Comparison of ENCODE assay signal across 13 mouse cellular contexts in the genomic region with DNA sequence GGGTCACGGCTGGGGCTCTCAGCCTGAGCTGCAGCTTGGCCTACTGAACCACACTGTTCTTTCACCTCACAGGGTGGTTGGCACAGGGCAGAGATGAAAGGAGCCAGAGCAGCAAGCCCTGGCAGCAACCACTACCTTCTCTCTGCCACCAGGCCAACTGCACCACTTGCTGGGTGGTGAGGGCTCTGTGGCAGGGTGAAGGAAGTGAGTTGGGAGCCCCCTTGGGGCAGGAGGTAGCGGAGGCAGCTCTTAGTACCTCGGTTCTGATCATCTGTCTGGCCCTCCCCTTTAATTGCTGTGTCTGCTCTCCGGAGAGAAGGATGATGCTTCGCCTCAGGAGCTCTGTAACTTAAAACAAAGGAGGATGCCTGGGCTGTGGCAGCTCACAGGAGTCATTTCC. TPM values are rescaled to one million over a fixed set of nuclear protein-coding genes. Genes with fewer than 3 reads are reported as not detected.
DNase-seq lines count a peak whose midpoint lies in the region; ATAC-seq and TF ChIP-seq lines count a peak whose summit lies in the region.
"Had no signal": no experiment of that assay in that cellular context is flagged by ENCODE, and none has a peak within 500 bp of the region (broad histone marks: within the 10 kb centered on the region; RNA-seq: fewer than 3 reads in every experiment).

No protein-coding gene starts in this region.

- DNase-seq in layer of hippocampus, adult 2 months (ENCODE audit: low spot score in 2 of 2), result no peak
- DNase-seq in layer of hippocampus, adult 9-11 months, result no peak
- peak; percentile 55 for DNase-seq in forebrain, embryonic 14.5 days (ENCODE audit: low spot score)
- DNase-seq in limb, embryonic 11.5 days (ENCODE audit: low spot score), result peak; percentile 32
- DNase-seq in spleen, adult 12 weeks (ENCODE audit: low spot score), result no peak
- no peak for DNase-seq in heart, postnatal 36 days
- DNase-seq in heart, adult 9 months (ENCODE audit: low spot score in 2 of 2), result no peak
- DNase-seq: lung, adult 18-20 months; right cerebral cortex, adult 18-20 months had no signal

- peaks cover 11% of the 10 kb centered on the region; the same call in 1 of the 2 replicates for H3K4me1 ChIP-seq in forebrain, embryonic 14.5 days (ENCODE audit: control insufficient read depth, insufficient read depth, low read length)
- H3K4me1 ChIP-seq in limb, embryonic 11.5 days (ENCODE audit: control insufficient read depth, insufficient read depth, low read length), result no peaks in the 10 kb centered on the region

- TF ChIP-seq CTCF in layer of hippocampus, adult 2 months (conservative IDR thresholded peaks at IDR 0.05), result peak; percentile 64

- WGBS in forebrain, embryonic 14.5 days, result 12% methylated on average over 5 of the region's 5 CpGs
- 19% methylated on average over 5 of the region's 5 CpGs for WGBS in limb, embryonic 11.5 days

- H3K4me3 ChIP-seq in layer of hippocampus, adult 2 months, result no peak overlapping the region
- H3K4me3 ChIP-seq in forebrain, embryonic 14.5 days (ENCODE audit: low read depth, low read length), result no peak overlapping the region
- no peak overlapping the region for H3K4me3 ChIP-seq in limb, embryonic 11.5 days (ENCODE audit: low read depth, low read length)
- H3K4me3 ChIP-seq: stomach, embryonic 15.5 days had no signal

- no peak overlapping the region for H3K27ac ChIP-seq in layer of hippocampus, adult 2 months
- H3K27ac ChIP-seq in forebrain, embryonic 14.5 days (ENCODE audit: low read depth, low read length), result no peak overlapping the region
- H3K27ac ChIP-seq in limb, embryonic 11.5 days (replicated peaks; ENCODE audit: low read depth, low read length), result no peak overlapping the region
- H3K27ac ChIP-seq: stomach, embryonic 15.5 days had no signal

- no peaks in the 10 kb centered on the region for H3K36me3 ChIP-seq in forebrain, embryonic 14.5 days (ENCODE audit: control insufficient read depth, insufficient read depth, low read length)
- H3K36me3 ChIP-seq in limb, embryonic 11.5 days (ENCODE audit: control insufficient read depth, insufficient read depth, low read length), result no peaks in the 10 kb centered on the region
- H3K36me3 ChIP-seq: stomach, embryonic 15.5 days had no signal

- H3K9me3 ChIP-seq in forebrain, embryonic 14.5 days (replicated peaks; ENCODE audit: control insufficient read depth, low read length), result no peaks in the 10 kb centered on the region
- no peaks in the 10 kb centered on the region for H3K9me3 ChIP-seq in limb, embryonic 11.5 days (ENCODE audit: control insufficient read depth, low read length)
- H3K9me3 ChIP-seq: stomach, embryonic 15.5 days had no signal

- H3K9ac ChIP-seq in forebrain, embryonic 14.5 days (ENCODE audit: low read length), result no peak overlapping the region
- no peak overlapping the region for H3K9ac ChIP-seq in limb, embryonic 11.5 days (ENCODE audit: low read length)
- H3K9ac ChIP-seq: stomach, embryonic 15.5 days had no signal

- peak; percentile 53; the same call in 1 of the 2 replicates for ATAC-seq in common myeloid progenitor, adult 5-6 weeks (replicated peaks; ENCODE audit: low read depth, poor library complexity, severe bottlenecking)
- ATAC-seq in forebrain, embryonic 14.5 days, result peak; percentile 30; the same call in 1 of the 2 replicates
- ATAC-seq in limb, embryonic 11.5 days (ENCODE audit: insufficient number of reproducible peaks, low FRiP score, low TSS enrichment, low read depth), result no peak

- intact Hi-C loops in heart, postnatal 36 days (cut with DNase I), result loop anchor here (10.0 kb wide), 2 partner anchors 1454 to 1834 kb away; no protein-coding TSS in a partner anchor

- H3K4me2 ChIP-seq in forebrain, embryonic 14.5 days (ENCODE audit: low read length), result no peak overlapping the region
- no peak overlapping the region for H3K4me2 ChIP-seq in limb, embryonic 11.5 days (ENCODE audit: low read depth, severe bottlenecking)
- H3K4me2 ChIP-seq: stomach, embryonic 15.5 days had no signal

- no peaks in the 10 kb centered on the region for H3K27me3 ChIP-seq in forebrain, embryonic 14.5 days (replicated peaks; ENCODE audit: control insufficient read depth, insufficient read depth, low read length)
- peaks cover 22% of the 10 kb centered on the region for H3K27me3 ChIP-seq in limb, embryonic 11.5 days (ENCODE audit: control insufficient read depth, insufficient read depth, low read length)

RNA-seq across cellular contexts. Expression of a gene that starts 23.0 kb away (rescaled TPM):
- 10 to 100 TPM; 60.7 to 66.4 TPM for total RNA-seq in layer of hippocampus, adult 2 months (2021)
- not detected in 2 replicates for total RNA-seq in common myeloid progenitor, adult 5-6 weeks (2017)
- polyA plus RNA-seq in forebrain, embryonic 14.5 days (2014; fragmentation: Nextera tagmentation; extraction: Ambion mirVana), result 28.9 and 35.3 TPM in 2 replicates
- polyA plus RNA-seq in limb, embryonic 11.5 days (2014; fragmentation: Nextera tagmentation; extraction: Ambion mirVana), result 0.04 and 0.19 TPM in 2 replicates
- not detected for total RNA-seq in heart, postnatal 36 days (2021)
- total RNA-seq: MEL had no signal
- polyA plus RNA-seq: heart, embryonic 16.5 days had no signal

Comparison
In these comparisons a context has a peak if more than half of its experiments do, and no peak if none do; other contexts are left out.
1. DNase-seq: peak in forebrain, embryonic 14.5 days (single experiment) and limb, embryonic 11.5 days (single experiment); none in layer of hippocampus, adult 2 months (0 of 2), layer of hippocampus, adult 9-11 months (single experiment), spleen, adult 12 weeks (single experiment), heart, postnatal 36 days (0 of 2) and heart, adult 9 months (0 of 2).
2. RNA of a gene that starts 23.0 kb away (total RNA-seq): 60.7 to 66.4 TPM in layer of hippocampus, adult 2 months; not detected in common myeloid progenitor, adult 5-6 weeks and not detected in heart, postnatal 36 days; every median in the first group is over 10 times any median in the second.